Mouse (Mus musculus) megakaryocyte, embryonic 14.5 days (primary cell): ENCODE data around the gene Ddx43.

ENCODE experiments used
- FLI1 ChIP-seq: IDR thresholded peaks from 2 replicates; pipeline ENCODE4 v1.6.1; 2012; ENCODE audit warnings: low read length, inconsistent platforms, mixed read lengths
- GATA1 ChIP-seq: IDR thresholded peaks from 3 replicates; pipeline ENCODE4 v1.6.1; 2012; ENCODE audit warnings: mixed read lengths, low read length, inconsistent platforms, borderline replicate concordance

- TF ChIP-seq GATA1 (no peak), FLI1 (no peak)
These were observed 975 bp upstream of the Ddx43 start for GRCm38 (mm10) chr9:78394602-78395001.
